Mouse (Mus musculus) kidney, adult 2 months (tissue): ENCODE data around the gene Tprg.

ENCODE experiments used
- CTCF ChIP-seq: fragments of 200-500 bp; conservative IDR thresholded peaks from 2 replicates; pipeline ENCODE4 v1.5.1; 2011; ENCODE audit warnings: low read depth, mild to moderate bottlenecking, control low read depth, low read length, moderate library complexity, mixed read lengths; ENCODE audit not compliant: insufficient read depth, insufficient read length
- POLR2A ChIP-seq: fragments of 200-500 bp; IDR thresholded peaks from one replicate; pipeline ENCODE4 v1.6.1; 2011; ENCODE audit warnings: low read depth, low read length, control low read depth

GRCm38 (mm10) chr16:25349626-25350025 lies 63.0 kb downstream of the Tprg start:
- TF ChIP-seq CTCF (peak; percentile 70), POLR2A (no peak)
